ENCODE assay signal across 22 mouse cellular contexts in genomic region chr1:135426645-135427044, GRCm38 (mm10). TPM values are rescaled to one million over a fixed set of nuclear protein-coding genes. Genes with fewer than 3 reads are reported as not detected.
A peak's percentile ranks its signal among the peaks of the same experiment; 100 is the strongest.
DNase-seq lines count a peak whose midpoint lies in the region; ATAC-seq and TF ChIP-seq lines count a peak whose summit lies in the region.
"Had no signal": no experiment of that assay in that cellular context is flagged by ENCODE, and none has a peak within 500 bp of the region (broad histone marks: within the 10 kb centered on the region; RNA-seq: fewer than 3 reads in every experiment).

No protein-coding gene starts in this region.

- no peak for TF ChIP-seq CTCF in heart, adult 2 months (IDR thresholded peaks at IDR 0.05)

- 0 out of 2 replicates have a peak overlapping the region, but pooled peaks have one; percentile 4 for H3K4me3 ChIP-seq in heart, embryonic 10.5 days
- H3K4me3 ChIP-seq in heart, adult 2 months: no peak overlapping the region
- H3K4me3 ChIP-seq in brown adipose tissue, adult 24 weeks (ENCODE audit: insufficient read depth, low read depth, low read length): no peak overlapping the region
- H3K4me3 ChIP-seq: embryonic facial prominence, embryonic 15.5 days; erythroblast, embryonic 14.5 days; forebrain, embryonic 10.5 days; gastrocnemius, adult 2 months; heart, embryonic 12.5 days; hindbrain, embryonic 12.5 days had no signal

- H3K27me3 ChIP-seq in heart, embryonic 10.5 days (ENCODE audit: insufficient read depth, poor library complexity, severe bottlenecking): no peaks in the 10 kb centered on the region
- H3K27me3 ChIP-seq in heart, adult 2 months (ENCODE audit: control insufficient read depth, insufficient read depth, low read length): no peaks in the 10 kb centered on the region
- H3K27me3 ChIP-seq: embryonic facial prominence, embryonic 15.5 days; heart, embryonic 12.5 days; hindbrain, embryonic 12.5 days had no signal

- 94% methylated on average over 10 of the region's 10 CpGs for WGBS in heart, embryonic 10.5 days
- WGBS in heart, adult 2 months: 92% methylated on average over 10 of the region's 10 CpGs

- intact Hi-C loops in heart, adult 2 months (cut with DNase I): no loop called here

- H3K9ac ChIP-seq in heart, adult 2 months (ENCODE audit: low read depth, low read length): no peak overlapping the region
- H3K9ac ChIP-seq: embryonic facial prominence, embryonic 15.5 days; heart, embryonic 12.5 days; hindbrain, embryonic 12.5 days had no signal

- ATAC-seq in cerebellum, adult (ENCODE audit: insufficient number of reproducible peaks, low FRiP score, low TSS enrichment): no peak
- ATAC-seq: forebrain, embryonic 14.5 days; hindbrain, embryonic 16.5 days; inflammation-experienced regulatory T-cells, adult 6 months had no signal

- peak; percentile 20 to 34 for DNase-seq in cerebellum, adult 18-20 months
- DNase-seq in heart, embryonic 10.5 days (ENCODE audit: low spot score): no peak
- DNase-seq in heart, adult 2 months: no peak
- DNase-seq in urinary bladder, adult 2 months (ENCODE audit: low spot score): no peak
- DNase-seq: adrenal gland, adult 8-10 months; adrenal gland, postnatal 36 days; embryo, embryonic 11 days; gastrocnemius, adult 2 months; gastrocnemius, postnatal 36 days; heart, adult 18-20 months; kidney, adult 11 months; kidney, adult 9 months had no signal

- H3K4me1 ChIP-seq in heart, embryonic 10.5 days: peaks cover 28% of the 10 kb centered on the region
- peaks cover 5% of the 10 kb centered on the region for H3K4me1 ChIP-seq in heart, adult 2 months (ENCODE audit: control insufficient read depth, insufficient read depth, low read length)
- peaks cover 27% of the 10 kb centered on the region for H3K4me1 ChIP-seq in brown adipose tissue, adult 24 weeks (ENCODE audit: control insufficient read depth, insufficient read depth, insufficient read length, low read length)

- no peak for TF ChIP-seq POLR2A in heart, adult 2 months (IDR thresholded peaks at IDR 0.05; ENCODE audit: insufficient read depth, low read depth, low read length)

- H3K79me2 ChIP-seq in heart, adult 2 months (replicated peaks; ENCODE audit: control insufficient read depth, insufficient read depth, low read length): peaks cover 6% of the 10 kb centered on the region

- no peak for TF ChIP-seq EP300 in heart, adult 2 months (IDR thresholded peaks at IDR 0.05; ENCODE audit: insufficient read depth, low read depth, low read length)

- H3K36me3 ChIP-seq in heart, embryonic 10.5 days: peaks cover 51% of the 10 kb centered on the region
- H3K36me3 ChIP-seq in heart, adult 2 months (ENCODE audit: control insufficient read depth, insufficient read depth, low read length): peaks cover 9% of the 10 kb centered on the region

- no peak overlapping the region for H3K27ac ChIP-seq in heart, embryonic 10.5 days
- no peak overlapping the region for H3K27ac ChIP-seq in heart, adult 2 months
- H3K27ac ChIP-seq in brown adipose tissue, adult 24 weeks (replicated peaks; ENCODE audit: low read depth, low read length): peak overlapping the region; percentile 41
- H3K27ac ChIP-seq: embryonic facial prominence, embryonic 15.5 days; forebrain, embryonic 10.5 days; gastrocnemius, adult 2 months; hindbrain, embryonic 12.5 days had no signal

- no peaks in the 10 kb centered on the region for H3K9me3 ChIP-seq in heart, embryonic 10.5 days
- H3K9me3 ChIP-seq: embryonic facial prominence, embryonic 15.5 days; forebrain, embryonic 10.5 days; heart, embryonic 12.5 days; hindbrain, embryonic 12.5 days had no signal

RNA-seq across cellular contexts. Expression of gene Ipo9, which starts 3.7 kb away (rescaled TPM):
- polyA plus RNA-seq in heart, embryonic 10.5 days (2016; fragmentation: Nextera tagmentation; extraction: Ambion mirVana): 118 and 134 TPM in 2 replicates
- 10 to 100 TPM; 31.9 to 35.3 TPM for total RNA-seq in heart, adult 2 months (2021)
- 40.8 and 64.6 TPM in 2 replicates for polyA plus RNA-seq in heart, adult 2 months (2012; rRNA removed)
- polyA plus RNA-seq in brown adipose tissue, adult 24 weeks (2012; ENCODE audit: insufficient read depth, insufficient read length, missing spikeins): 24.2 and 40.7 TPM in 2 replicates
- 42.4 and 47.8 TPM in 2 replicates for polyA plus RNA-seq in urinary bladder, adult 2 months (2012; rRNA removed)

RNA-seq across cellular contexts. Expression of gene Shisa4, which starts 51.6 kb away (rescaled TPM):
- polyA plus RNA-seq in heart, embryonic 10.5 days (2016; fragmentation: Nextera tagmentation; extraction: Ambion mirVana): 33.1 and 39.6 TPM in 2 replicates
- total RNA-seq in heart, adult 2 months (2021): 1 to 10 TPM; 2.2 to 2.3 TPM
- 6.7 and 10.4 TPM in 2 replicates for polyA plus RNA-seq in heart, adult 2 months (2012; rRNA removed)
- 2.1 and 3.2 TPM in 2 replicates for polyA plus RNA-seq in brown adipose tissue, adult 24 weeks (2012; ENCODE audit: insufficient read depth, insufficient read length, missing spikeins)
- polyA plus RNA-seq in urinary bladder, adult 2 months (2012; rRNA removed): 16.8 and 17.7 TPM in 2 replicates
- polyA plus RNA-seq: erythroblast, embryonic 14.5 days; inflammation-experienced regulatory T-cells, adult 6 months had no signal

Comparison
In these comparisons a context has a peak if more than half of its experiments do, and no peak if none do; other contexts are left out.
1. DNase-seq: peak in cerebellum, adult 18-20 months (2 of 2); none in heart, embryonic 10.5 days (single experiment), heart, adult 2 months (0 of 2) and urinary bladder, adult 2 months (single experiment).